Mouse (Mus musculus): ENCODE measurements around the gene Gimap8.

DNA sequence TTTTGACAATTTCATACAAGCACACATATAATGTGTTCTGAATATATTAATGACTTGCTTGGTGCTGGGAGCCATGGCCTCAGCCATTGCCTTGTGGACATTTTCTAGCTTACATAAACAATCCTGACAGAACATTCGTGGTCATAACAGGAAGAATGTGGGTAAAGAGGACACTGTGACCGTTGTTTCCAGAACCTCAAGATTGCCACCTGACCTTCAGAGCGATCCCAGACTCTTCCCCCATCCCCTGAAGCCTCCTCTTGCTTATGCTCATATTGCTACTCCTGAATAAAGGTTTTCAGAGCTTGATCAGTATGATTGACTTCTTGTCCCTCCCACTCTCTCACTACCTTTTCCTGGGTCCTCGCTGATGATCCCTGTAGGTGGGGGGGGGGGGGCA lies 31.4 kb downstream of the Gimap8 start:
- TF ChIP-seq NRF1 (IDR thresholded peaks at IDR 0.05; ENCODE audit: low read depth, low read length) (no peak), MAX (IDR thresholded peaks at IDR 0.05; ENCODE audit: low read length) (no peak), CTCF (conservative IDR thresholded peaks at IDR 0.05 in 1 of 2, IDR thresholded peaks at IDR 0.05 in 1 of 2; ENCODE audit: low read depth in 2 of 2, low read length in 2 of 2) (no peak), ZKSCAN1 (IDR thresholded peaks at IDR 0.05; ENCODE audit: borderline replicate concordance, low read depth, low read length) (no peak), EP300 (IDR thresholded peaks at IDR 0.05; ENCODE audit: low read length) (no peak), POLR2A (IDR thresholded peaks at IDR 0.05; ENCODE audit: low read depth, low read length) (0 out of 2 replicates have a peak, but pooled peaks have one; percentile 16), MAZ (IDR thresholded peaks at IDR 0.05; ENCODE audit: low read depth, low read length) (no peak), USF1 (IDR thresholded peaks at IDR 0.05; ENCODE audit: low read depth, low read length) (no peak), BHLHE40 (IDR thresholded peaks at IDR 0.05; ENCODE audit: low read depth, low read length) (0 out of 2 replicates have a peak, but pooled peaks have one; percentile 23), JUND (conservative IDR thresholded peaks at IDR 0.05; ENCODE audit: low read depth, low read length) (no peak)
